Comparison of ENCODE assay signal across 21 mouse cellular contexts in genomic region chr9:20810271-20810670, GRCm38 (mm10). TPM values are rescaled to one million over a fixed set of nuclear protein-coding genes. Genes with fewer than 3 reads are reported as not detected.
A peak's percentile ranks its signal among the peaks of the same experiment; 100 is the strongest.
DNase-seq lines count a peak whose midpoint lies in the region; ATAC-seq and TF ChIP-seq lines count a peak whose summit lies in the region.
"Had no signal": no experiment of that assay in that cellular context is flagged by ENCODE, and none has a peak within 500 bp of the region (broad histone marks: within the 10 kb centered on the region; RNA-seq: fewer than 3 reads in every experiment).

No protein-coding gene starts in this region.

- H3K27ac ChIP-seq in heart, adult 2 months: peak overlapping the region; percentile 28; the same call in 1 of the 2 replicates
- H3K27ac ChIP-seq in heart, embryonic 11.5 days (ENCODE audit: low read depth, low read length): no peak overlapping the region
- H3K27ac ChIP-seq: limb, embryonic 10.5 days; liver, embryonic 13.5 days had no signal

- no peak for TF ChIP-seq EP300 in heart, adult 2 months (IDR thresholded peaks at IDR 0.05; ENCODE audit: insufficient read depth, low read depth, low read length)

- intact Hi-C loops in heart, adult 2 months (cut with DNase I): no loop called here
- intact Hi-C loops in heart, postnatal 14 days (cut with DNase I): no loop called here

- no peak for TF ChIP-seq POLR2A in heart, adult 2 months (IDR thresholded peaks at IDR 0.05; ENCODE audit: insufficient read depth, low read depth, low read length)

- ATAC-seq in heart, embryonic 11.5 days (replicated peaks; ENCODE audit: insufficient number of reproducible peaks, low FRiP score, low TSS enrichment): no peak
- ATAC-seq in cerebellum, adult (ENCODE audit: insufficient number of reproducible peaks, low FRiP score, low TSS enrichment): no peak
- ATAC-seq: forebrain, embryonic 14.5 days had no signal

- no peaks in the 10 kb centered on the region; the same call in 1 of the 2 replicates for H3K4me1 ChIP-seq in heart, adult 2 months (ENCODE audit: control insufficient read depth, insufficient read depth, low read length)
- H3K4me1 ChIP-seq in heart, embryonic 11.5 days (ENCODE audit: control insufficient read depth, insufficient read depth, low read length): peaks cover 7% of the 10 kb centered on the region

- DNase-seq in heart, adult 2 months: peak; percentile 59 to 61
- peak; percentile 37 for DNase-seq in Muller cell, postnatal 12 days (ENCODE audit: inconsistent ontology term)
- peak; percentile 42 for DNase-seq in adrenal gland, postnatal 25 days
- DNase-seq in heart, postnatal 14 days: peak; percentile 40 to 53
- DNase-seq in ovary, adult 18-20 months (ENCODE audit: low spot score): no peak
- DNase-seq: cerebellum, adult 9-10 months; embryo, embryonic 11 days; kidney, adult 9 months; kidney, postnatal 4 days; layer of hippocampus, postnatal 36 days; liver, embryonic 13.5 days; retina, postnatal 1 day; thymus, postnatal 25 days had no signal

- TF ChIP-seq CTCF in heart, adult 2 months (IDR thresholded peaks at IDR 0.05): no peak

- no peak overlapping the region for H3K4me3 ChIP-seq in heart, adult 2 months
- H3K4me3 ChIP-seq in heart, embryonic 11.5 days (ENCODE audit: low read depth, low read length): no peak overlapping the region
- H3K4me3 ChIP-seq: limb, embryonic 10.5 days; liver, embryonic 13.5 days; megakaryocyte, embryonic 14.5 days had no signal

- 30% methylated on average over 4 of the region's 4 CpGs for WGBS in heart, adult 2 months
- WGBS in heart, embryonic 11.5 days (ENCODE audit: insufficient replicate concordance): 36% methylated on average over 4 of the region's 4 CpGs

- H3K27me3 ChIP-seq in heart, adult 2 months (ENCODE audit: control insufficient read depth, insufficient read depth, low read length): no peaks in the 10 kb centered on the region
- peaks cover 14% of the 10 kb centered on the region for H3K27me3 ChIP-seq in heart, embryonic 11.5 days (ENCODE audit: control insufficient read depth, insufficient read depth, low read length)

- no peak overlapping the region for H3K9ac ChIP-seq in heart, adult 2 months (ENCODE audit: low read depth, low read length)
- no peak overlapping the region for H3K9ac ChIP-seq in heart, embryonic 11.5 days (ENCODE audit: low read depth, low read length)
- H3K9ac ChIP-seq: liver, embryonic 13.5 days had no signal

- no peak overlapping the region for H3K4me2 ChIP-seq in heart, embryonic 11.5 days
- H3K4me2 ChIP-seq: liver, embryonic 13.5 days had no signal

- no peaks in the 10 kb centered on the region for H3K36me3 ChIP-seq in heart, adult 2 months (ENCODE audit: control insufficient read depth, insufficient read depth, low read length)
- no peaks in the 10 kb centered on the region for H3K36me3 ChIP-seq in heart, embryonic 11.5 days (ENCODE audit: control insufficient read depth, insufficient read depth, low read length)
- H3K36me3 ChIP-seq: limb, embryonic 10.5 days; liver, embryonic 13.5 days had no signal

- H3K79me2 ChIP-seq in heart, adult 2 months (replicated peaks; ENCODE audit: control insufficient read depth, insufficient read depth, low read length): no peaks in the 10 kb centered on the region

- H3K9me3 ChIP-seq in heart, embryonic 11.5 days (replicated peaks; ENCODE audit: control insufficient read depth, low read length): no peaks in the 10 kb centered on the region
- H3K9me3 ChIP-seq: limb, embryonic 10.5 days; liver, embryonic 13.5 days; megakaryocyte, embryonic 14.5 days had no signal

RNA-seq across cellular contexts. Expression of gene Col5a3, which starts 4.6 kb away (rescaled TPM):
- 10 to 100 TPM in 1 of 2 experiments, 1 to 10 TPM in 1; 7.0 to 19.7 TPM for total RNA-seq in heart, adult 2 months (2021)
- polyA plus RNA-seq in heart, adult 2 months (2012; rRNA removed): 11.6 and 13.5 TPM in 2 replicates
- 0.04 TPM in 1 of 2 replicates, not detected in the other for polyA plus RNA-seq in heart, embryonic 11.5 days (2014; fragmentation: Nextera tagmentation; extraction: Ambion mirVana)
- total RNA-seq in adrenal gland, postnatal 25 days (2021): 178 and 222 TPM in 2 replicates
- 10 to 100 TPM; 31.8 to 33.2 TPM for total RNA-seq in heart, postnatal 14 days (2021)
- total RNA-seq: hematopoietic stem cell, adult 5-6 weeks had no signal

RNA-seq across cellular contexts. Expression of gene Rdh8, which starts 8.0 kb away (rescaled TPM):
- not detected for total RNA-seq in heart, adult 2 months (2021)
- polyA plus RNA-seq in heart, adult 2 months (2012; rRNA removed): not detected in 2 replicates
- polyA plus RNA-seq in heart, embryonic 11.5 days (2014; fragmentation: Nextera tagmentation; extraction: Ambion mirVana): not detected in 2 replicates
- not detected in 2 replicates for total RNA-seq in adrenal gland, postnatal 25 days (2021)
- not detected for total RNA-seq in heart, postnatal 14 days (2021)
- total RNA-seq: hematopoietic stem cell, adult 5-6 weeks; layer of hippocampus, postnatal 36 days had no signal
- polyA plus RNA-seq: forebrain, embryonic 14.5 days; limb, embryonic 10.5 days; liver, embryonic 13.5 days; lung, embryonic 16.5 days; neural tube, embryonic 14.5 days had no signal

RNA-seq across cellular contexts. Expression of gene A230050P20Rik, which starts 58.2 kb away (rescaled TPM):
- 1 to 10 TPM; 3.9 to 4.3 TPM for total RNA-seq in heart, adult 2 months (2021)
- 16.4 and 21.2 TPM in 2 replicates for polyA plus RNA-seq in heart, adult 2 months (2012; rRNA removed)
- 2.1 TPM in 2 replicates for polyA plus RNA-seq in heart, embryonic 11.5 days (2014; fragmentation: Nextera tagmentation; extraction: Ambion mirVana)
- 22.5 and 33.4 TPM in 2 replicates for total RNA-seq in adrenal gland, postnatal 25 days (2021)
- 1 to 10 TPM; 4.6 to 5.0 TPM for total RNA-seq in heart, postnatal 14 days (2021)
